ENCODE assay signal across 21 mouse cellular contexts in genomic region chr13:28450699-28451445, GRCm38 (mm10).
DNase-seq lines count a peak whose midpoint lies in the region; ATAC-seq lines count a peak whose summit lies in the region.
"Had no signal": no experiment of that assay in that cellular context is flagged by ENCODE, and none has a peak within 500 bp of the region (broad histone marks: within the 10 kb centered on the region; RNA-seq: fewer than 3 reads in every experiment).

No protein-coding gene starts in this region.

- H3K36me3 ChIP-seq in hindbrain, embryonic 12.5 days, result no peaks in the 10 kb centered on the region
- no peaks in the 10 kb centered on the region for H3K36me3 ChIP-seq in hindbrain, embryonic 10.5 days
- no peaks in the 10 kb centered on the region for H3K36me3 ChIP-seq in forebrain, embryonic 15.5 days
- no peaks in the 10 kb centered on the region for H3K36me3 ChIP-seq in midbrain, embryonic 14.5 days (ENCODE audit: control insufficient read depth, insufficient read depth, low read length)
- H3K36me3 ChIP-seq: embryonic facial prominence, embryonic 13.5 days; heart, embryonic 13.5 days had no signal

- peak; percentile 73 for ATAC-seq in hindbrain, embryonic 12.5 days (ENCODE audit: low FRiP score)
- ATAC-seq in forebrain, embryonic 15.5 days (replicated peaks), result peak; percentile 32; the same call in 1 of the 2 replicates
- no peak for ATAC-seq in midbrain, embryonic 14.5 days (ENCODE audit: low FRiP score, low TSS enrichment)
- ATAC-seq: inflammation-experienced regulatory T-cells, adult 6 months had no signal

- H3K27me3 ChIP-seq in hindbrain, embryonic 12.5 days, result no peaks in the 10 kb centered on the region
- H3K27me3 ChIP-seq in hindbrain, embryonic 10.5 days (ENCODE audit: insufficient read depth, poor library complexity, severe bottlenecking), result no peaks in the 10 kb centered on the region
- no peaks in the 10 kb centered on the region for H3K27me3 ChIP-seq in forebrain, embryonic 15.5 days
- no peaks in the 10 kb centered on the region for H3K27me3 ChIP-seq in midbrain, embryonic 14.5 days (ENCODE audit: control insufficient read depth, insufficient read depth, low read length)
- H3K27me3 ChIP-seq: embryonic facial prominence, embryonic 13.5 days; heart, embryonic 13.5 days had no signal

- H3K4me1 ChIP-seq in hindbrain, embryonic 12.5 days, result peaks cover 8% of the 10 kb centered on the region; the same call in 1 of the 2 replicates
- peaks cover 6% of the 10 kb centered on the region for H3K4me1 ChIP-seq in hindbrain, embryonic 10.5 days (replicated peaks)
- H3K4me1 ChIP-seq in forebrain, embryonic 15.5 days, result peaks cover 21% of the 10 kb centered on the region
- H3K4me1 ChIP-seq in midbrain, embryonic 14.5 days (ENCODE audit: control insufficient read depth, insufficient read depth, low read length), result peaks cover 22% of the 10 kb centered on the region
- H3K4me1 ChIP-seq: embryonic facial prominence, embryonic 13.5 days; heart, embryonic 13.5 days had no signal

- DNase-seq in hindbrain, embryonic 10.5 days (ENCODE audit: low spot score), result no peak
- peak; percentile 38 for DNase-seq in midbrain, embryonic 14.5 days
- peak; percentile 38 for DNase-seq in retina, postnatal 1 day
- no peak for DNase-seq in natural killer cell, adult 2 months (ENCODE audit: low spot score in 2 of 2)
- DNase-seq in frontal cortex, postnatal 36 days (ENCODE audit: low spot score in 2 of 2), result no peak
- DNase-seq: adrenal gland, postnatal 25 days; B cell, adult 2 months; cerebellum, adult 11-12 months; cerebellum, postnatal 14 days; kidney, adult 9 months; kidney, postnatal 25 days; lung, adult 18-20 months; lung, postnatal 14 days; right cerebral cortex, postnatal 25 days; thymus, adult 2 months had no signal

- no peaks in the 10 kb centered on the region for H3K9me3 ChIP-seq in hindbrain, embryonic 12.5 days (replicated peaks)
- H3K9me3 ChIP-seq in hindbrain, embryonic 10.5 days, result no peaks in the 10 kb centered on the region
- H3K9me3 ChIP-seq in forebrain, embryonic 15.5 days, result no peaks in the 10 kb centered on the region
- H3K9me3 ChIP-seq in midbrain, embryonic 14.5 days (ENCODE audit: control insufficient read depth, low read length), result no peaks in the 10 kb centered on the region
- H3K9me3 ChIP-seq: embryonic facial prominence, embryonic 13.5 days; heart, embryonic 13.5 days had no signal

- no peak overlapping the region for H3K4me3 ChIP-seq in hindbrain, embryonic 12.5 days
- no peak overlapping the region for H3K4me3 ChIP-seq in hindbrain, embryonic 10.5 days
- no peak overlapping the region for H3K4me3 ChIP-seq in forebrain, embryonic 15.5 days
- no peak overlapping the region for H3K4me3 ChIP-seq in midbrain, embryonic 14.5 days (replicated peaks; ENCODE audit: low read depth, low read length)
- H3K4me3 ChIP-seq: embryonic facial prominence, embryonic 13.5 days; heart, embryonic 13.5 days had no signal

- H3K27ac ChIP-seq in hindbrain, embryonic 12.5 days, result 0 out of 2 replicates have a peak overlapping the region, but pooled peaks have one; percentile 35
- H3K27ac ChIP-seq in hindbrain, embryonic 10.5 days, result no peak overlapping the region
- 0 out of 2 replicates have a peak overlapping the region, but pooled peaks have one; percentile 17 for H3K27ac ChIP-seq in forebrain, embryonic 15.5 days (replicated peaks)
- H3K27ac ChIP-seq in midbrain, embryonic 14.5 days (replicated peaks; ENCODE audit: low read depth, low read length), result peak overlapping the region; percentile 42; the same call in 1 of the 2 replicates
- H3K27ac ChIP-seq: embryonic facial prominence, embryonic 13.5 days; heart, embryonic 13.5 days had no signal

- 58% methylated on average over 14 of the region's 14 CpGs for WGBS in hindbrain, embryonic 12.5 days
- WGBS in hindbrain, embryonic 10.5 days, result 71% methylated on average over 14 of the region's 14 CpGs
- WGBS in forebrain, embryonic 15.5 days, result 32% methylated on average over 14 of the region's 14 CpGs
- WGBS in midbrain, embryonic 14.5 days, result 27% methylated on average over 14 of the region's 14 CpGs

- H3K9ac ChIP-seq in hindbrain, embryonic 12.5 days, result no peak overlapping the region
- H3K9ac ChIP-seq in forebrain, embryonic 15.5 days (replicated peaks), result no peak overlapping the region; the same call in 1 of the 2 replicates
- H3K9ac ChIP-seq in midbrain, embryonic 14.5 days (replicated peaks; ENCODE audit: low read length), result no peak overlapping the region
- H3K9ac ChIP-seq: embryonic facial prominence, embryonic 13.5 days; heart, embryonic 13.5 days had no signal

- H3K4me2 ChIP-seq in hindbrain, embryonic 12.5 days (replicated peaks), result no peak overlapping the region
- H3K4me2 ChIP-seq in forebrain, embryonic 15.5 days (replicated peaks), result no peak overlapping the region
- H3K4me2 ChIP-seq in midbrain, embryonic 14.5 days (ENCODE audit: low read length), result no peak overlapping the region
- H3K4me2 ChIP-seq: embryonic facial prominence, embryonic 13.5 days; heart, embryonic 13.5 days; liver, embryonic 11.5 days had no signal

Comparison
In these comparisons a context has a peak if more than half of its experiments do, and no peak if none do; other contexts are left out.
1. DNase-seq: peak in midbrain, embryonic 14.5 days (single experiment) and retina, postnatal 1 day (single experiment); none in hindbrain, embryonic 10.5 days (single experiment), natural killer cell, adult 2 months (0 of 2) and frontal cortex, postnatal 36 days (0 of 2).